Mouse (Mus musculus) neural tube, embryonic 11.5 days (tissue): ENCODE results near the gene Sema3b. TPM values are rescaled to one million over a fixed set of nuclear protein-coding genes. Genes with fewer than 3 reads are reported as not detected.

ENCODE experiments used
- ATAC-seq: fragments of 200-750 bp; cut with Nextera tagmentation; 2 replicates; pipeline ENCODE4 v1.8.0; 2017; ENCODE audit warnings: moderate number of reproducible peaks, mild to moderate bottlenecking, moderate TSS enrichment, moderate library complexity; ENCODE audit not compliant: insufficient read depth, low FRiP score, low TSS enrichment
- DNase-seq: peaks from one replicate; pipeline ENCODE4 v3.0.0-alpha.2; 2015; ENCODE audit warnings: low spot score
- H3K27ac ChIP-seq: fragments of 300-500 bp; sonication (generic); 2 replicates; pipeline ENCODE4 v1.5.1; 2014; ENCODE audit warnings: low read depth, mild to moderate bottlenecking, low read length
- H3K27me3 ChIP-seq: fragments of 300-500 bp; sonication (generic); 2 replicates; pipeline ENCODE4 v1.6.1; 2014; ENCODE audit warnings: mild to moderate bottlenecking, low read length, mixed read lengths; ENCODE audit not compliant: control insufficient read depth, insufficient read depth
- H3K36me3 ChIP-seq: fragments of 300-500 bp; sonication (generic); 2 replicates; pipeline ENCODE4 v1.6.1; 2014; ENCODE audit warnings: mild to moderate bottlenecking, low read length, moderate library complexity, mixed read lengths; ENCODE audit not compliant: control insufficient read depth, insufficient read depth
- H3K4me1 ChIP-seq: fragments of 300-500 bp; sonication (generic); 2 replicates; pipeline ENCODE4 v1.6.1; 2014; ENCODE audit warnings: low read length, mixed read lengths; ENCODE audit not compliant: control insufficient read depth, insufficient read depth
- H3K4me2 ChIP-seq: fragments of 300-500 bp; sonication (generic); 2 replicates; pipeline ENCODE4 v1.6.1; 2014; ENCODE audit warnings: low read depth, mild to moderate bottlenecking, moderate library complexity
- H3K4me3 ChIP-seq: fragments of 300-500 bp; sonication (generic); 2 replicates; pipeline ENCODE4 v1.5.1; 2014; ENCODE audit warnings: low read depth, low read length
- H3K9ac ChIP-seq: fragments of 300-500 bp; sonication (generic); 2 replicates; pipeline ENCODE4 v1.6.1; 2014; ENCODE audit warnings: mild to moderate bottlenecking, low read length
- H3K9me3 ChIP-seq: fragments of 300-500 bp; sonication (generic); 2 replicates; pipeline ENCODE4 v1.6.1; 2016; ENCODE audit warnings: low read length; ENCODE audit not compliant: control insufficient read depth
- WGBS: fragments of 180-500 bp; shearing (Covaris S2); extraction: QIAGEN DNeasy Blood & Tissue Kit; methylation state at CpG from one replicate; pipeline ENCODE4 v1.1.7; 2014; 5-methylcytosine and 5-hydroxymethylcytosine counted together
- polyA plus RNA-seq: library from polyadenylated mRNA; unstranded; fragments of >200 nt; fragmentation: Nextera tagmentation; extraction: Ambion mirVana; gene quantifications from 2 replicates; pipeline ENCODE4 v1.2.1, GENCODE M21; 2014

Sema3b gene
- polyA plus RNA-seq, result 2.6 and 3.0 TPM in 2 replicates

DNA sequence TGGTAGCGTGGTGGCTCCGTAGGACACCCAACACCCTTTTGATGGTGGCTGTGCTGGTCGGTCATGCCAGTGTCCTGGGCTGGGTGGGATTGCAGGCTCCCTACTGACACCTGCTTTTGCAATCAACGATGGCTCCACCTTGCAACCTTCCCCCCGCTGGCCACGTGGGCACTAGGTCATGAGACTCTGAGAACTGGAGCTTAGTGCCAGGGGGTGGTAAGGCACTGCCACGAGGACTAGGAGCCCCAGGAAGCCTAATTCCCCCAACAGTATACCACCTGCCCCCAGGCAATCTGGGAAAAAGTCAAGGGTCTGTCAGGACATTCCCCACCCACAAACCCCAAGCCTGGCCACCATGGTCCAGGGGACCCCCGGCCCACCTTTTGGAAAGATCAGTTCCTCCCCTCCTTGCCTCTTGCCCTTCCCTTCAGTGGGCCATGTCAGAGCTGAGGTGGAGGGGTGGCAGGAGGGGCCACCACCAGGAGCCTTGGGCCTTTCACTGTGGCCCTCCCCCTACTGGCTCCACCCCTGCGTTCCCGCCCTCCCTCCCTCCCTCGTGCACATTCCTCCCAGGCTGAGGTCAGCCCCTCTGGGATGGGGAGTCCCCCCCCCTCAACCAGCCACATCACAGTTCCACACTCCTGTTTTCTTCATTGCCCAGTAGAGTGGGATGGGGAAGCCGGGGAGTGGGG is at the start of gene Sema3b:
Sema3b (minus strand) TSS at position 489 of the 692 bp plus-strand sequence.
- WGBS, result 36% methylated on average over 12 of the region's 12 CpGs
- Histone ChIP-seq H3K4me1 (peaks cover 41% of the 10 kb centered on the region), H3K36me3 (no peaks in the 10 kb centered on the region), H3K9me3 (no peaks in the 10 kb centered on the region), H3K4me2 (no peak within 1 kb of the TSS), H3K9ac (no peak within 1 kb of the TSS; the same call in 1 of the 2 replicates), H3K27me3 (no peaks in the 10 kb centered on the region), H3K4me3 (no peak within 1 kb of the TSS), H3K27ac (no peak within 1 kb of the TSS)
- DNase-seq (no peak), ATAC-seq (no peak)

DNA sequence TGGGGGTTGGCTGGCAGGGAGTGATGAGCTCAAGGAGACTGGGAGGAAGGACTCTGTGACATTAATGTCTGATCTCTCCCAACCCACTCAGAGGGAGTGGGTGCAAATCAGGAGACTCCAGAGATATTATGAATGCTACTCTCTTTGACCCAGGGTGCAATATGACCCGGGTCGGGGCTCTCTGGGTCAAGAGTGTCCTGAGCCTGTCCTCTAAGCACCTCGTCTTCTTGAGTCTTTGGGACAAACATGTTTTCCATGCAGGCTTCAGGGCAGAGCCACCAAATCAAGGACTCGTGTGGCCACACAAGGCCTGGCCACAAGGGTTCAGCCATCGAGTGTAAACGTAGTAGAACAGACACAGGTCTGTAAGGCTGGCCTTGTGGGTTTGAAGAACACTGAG is 49.1 kb upstream of the Sema3b start:
- no peak overlapping the region for H3K4me2 ChIP-seq
- no peaks in the 10 kb centered on the region for H3K36me3 ChIP-seq
- no peaks in the 10 kb centered on the region for H3K27me3 ChIP-seq
- WGBS, result 86% methylated on average over 6 of the region's 6 CpGs
- ATAC-seq (no peak), DNase-seq (no peak)
- H3K9ac ChIP-seq, result no peak overlapping the region
- H3K27ac ChIP-seq, result no peak overlapping the region
- no peaks in the 10 kb centered on the region for H3K9me3 ChIP-seq
- H3K4me3 ChIP-seq, result no peak overlapping the region
- H3K4me1 ChIP-seq, result no peaks in the 10 kb centered on the region; the same call in 1 of the 2 replicates

DNA sequence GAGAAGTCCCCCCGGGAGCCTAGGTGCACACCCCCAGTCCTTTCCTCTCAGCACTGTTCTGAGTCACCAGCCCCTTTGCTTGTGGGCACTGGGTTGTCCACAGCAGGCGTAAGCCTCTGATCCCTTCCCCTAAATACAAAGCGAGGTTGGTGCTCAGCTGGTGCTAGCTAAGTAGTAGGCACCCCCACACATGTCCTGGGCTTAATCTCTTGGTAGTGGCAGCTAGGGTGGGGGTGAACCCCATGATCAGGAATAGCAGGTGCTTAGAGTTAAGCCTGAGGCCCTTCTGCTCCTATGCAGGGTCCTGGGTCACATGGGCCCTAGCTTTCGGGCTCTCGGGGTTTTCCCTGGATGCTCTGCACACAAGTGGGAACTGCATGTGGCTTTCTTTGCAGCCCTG is 48.1 kb upstream of the Sema3b start:
- H3K4me3 ChIP-seq, result no peak overlapping the region
- ATAC-seq (no peak), DNase-seq (no peak)
- H3K4me1 ChIP-seq, result no peaks in the 10 kb centered on the region
- H3K9me3 ChIP-seq, result no peaks in the 10 kb centered on the region
- no peak overlapping the region for H3K9ac ChIP-seq
- H3K36me3 ChIP-seq, result no peaks in the 10 kb centered on the region
- no peak overlapping the region for H3K27ac ChIP-seq
- no peaks in the 10 kb centered on the region for H3K27me3 ChIP-seq
- H3K4me2 ChIP-seq, result no peak overlapping the region
- WGBS, result 87% methylated on average over 5 of the region's 5 CpGs

DNA sequence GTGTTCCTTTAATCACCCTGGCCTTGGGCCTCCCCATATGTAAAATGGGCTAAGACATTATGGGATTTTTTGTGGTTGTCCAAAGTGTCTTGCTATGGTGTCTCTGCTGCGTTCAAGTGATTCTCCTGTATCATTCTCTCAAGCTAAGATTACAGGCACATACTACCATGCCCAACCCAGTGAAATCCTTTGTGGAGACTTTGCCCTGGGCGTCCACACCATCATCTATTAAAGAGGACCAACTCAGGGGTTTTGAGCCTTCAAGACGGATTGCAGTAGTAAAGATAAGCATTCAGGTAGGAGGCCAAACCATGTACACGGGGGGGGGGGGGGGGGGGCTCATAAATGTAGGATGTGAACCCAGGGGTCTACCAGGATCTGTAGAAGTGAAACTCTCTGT is 45.6 kb upstream of the Sema3b start:
- Histone ChIP-seq H3K4me2 (no peak overlapping the region), H3K9ac (no peak overlapping the region), H3K36me3 (no peaks in the 10 kb centered on the region), H3K27me3 (no peaks in the 10 kb centered on the region), H3K4me1 (no peaks in the 10 kb centered on the region), H3K27ac (no peak overlapping the region), H3K4me3 (no peak overlapping the region), H3K9me3 (no peaks in the 10 kb centered on the region)
- ATAC-seq (no peak), DNase-seq (no peak)
- 87% methylated on average over 3 of the region's 4 CpGs for WGBS

DNA sequence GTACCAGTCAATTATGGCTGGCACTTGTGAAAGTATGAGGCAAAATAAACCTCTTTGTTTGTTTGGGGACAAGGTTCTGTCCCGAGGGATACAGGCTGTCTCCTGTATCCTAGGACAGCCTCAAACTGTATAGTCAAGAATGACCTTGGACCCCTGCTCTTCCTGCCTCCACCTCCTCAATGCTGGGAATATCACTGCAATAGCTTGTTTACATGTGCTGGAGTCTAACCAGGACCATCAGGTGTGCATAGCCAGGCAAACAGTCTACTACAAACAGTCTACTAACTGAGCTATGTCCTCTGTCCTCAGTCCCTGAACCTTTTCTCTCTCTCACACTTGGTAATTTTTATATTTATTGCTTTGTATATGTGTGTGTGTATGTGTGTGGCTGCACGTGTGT is 44.4 kb upstream of the Sema3b start:
- H3K9ac ChIP-seq, result no peak overlapping the region
- H3K36me3 ChIP-seq, result no peaks in the 10 kb centered on the region
- no peak overlapping the region for H3K27ac ChIP-seq
- 85% methylated on average over 2 of the region's 2 CpGs for WGBS
- DNase-seq (no peak), ATAC-seq (no peak)
- H3K27me3 ChIP-seq, result no peaks in the 10 kb centered on the region
- no peaks in the 10 kb centered on the region for H3K4me1 ChIP-seq
- no peak overlapping the region for H3K4me2 ChIP-seq
- H3K9me3 ChIP-seq, result no peaks in the 10 kb centered on the region
- H3K4me3 ChIP-seq, result no peak overlapping the region

DNA sequence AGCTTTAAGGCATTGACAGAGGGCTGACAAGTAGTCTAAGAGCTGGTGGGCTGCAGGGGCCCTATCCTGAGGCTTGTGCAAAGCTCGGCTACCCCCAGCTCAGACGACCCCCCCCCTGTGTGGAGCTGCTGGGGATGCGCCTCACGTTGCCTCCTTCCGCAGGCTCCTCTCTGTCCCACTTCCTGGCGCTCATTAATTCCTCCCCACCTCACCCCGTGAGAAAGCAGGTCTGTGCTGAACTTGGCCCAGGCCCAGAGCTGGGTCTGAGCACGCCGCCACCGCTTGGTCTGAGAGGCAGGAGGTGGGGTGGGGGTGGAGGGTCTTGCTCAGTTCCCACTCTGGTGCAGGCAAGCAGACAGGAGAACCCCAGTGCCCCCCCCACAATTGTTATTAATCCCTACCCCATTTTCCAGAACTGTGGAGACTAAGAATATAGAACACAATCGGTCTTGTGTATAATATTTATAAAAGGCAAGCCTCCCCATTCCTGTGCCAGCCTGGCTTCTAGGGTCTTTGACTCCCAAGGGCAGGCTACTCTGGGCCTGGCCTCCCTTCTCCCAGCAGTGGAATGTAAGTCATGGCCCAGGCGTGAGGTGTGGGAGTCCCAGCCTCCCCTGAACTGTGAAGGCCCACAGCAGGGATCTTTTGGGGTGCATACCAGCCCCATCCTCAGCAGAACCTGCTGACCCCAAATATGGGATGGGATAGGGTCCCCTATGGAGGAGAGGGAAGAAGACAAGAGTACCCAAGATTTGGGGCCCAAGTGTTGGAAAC is 41.9 kb upstream of the Sema3b start:
- DNase-seq (peak; percentile 24), ATAC-seq (peak; percentile 31; the same call in 1 of the 2 replicates)
- Histone ChIP-seq H3K9ac (no peak overlapping the region), H3K27ac (0 out of 2 replicates have a peak overlapping the region, but pooled peaks have one; percentile 14), H3K4me1 (no peaks in the 10 kb centered on the region), H3K36me3 (no peaks in the 10 kb centered on the region), H3K9me3 (no peaks in the 10 kb centered on the region), H3K27me3 (no peaks in the 10 kb centered on the region), H3K4me2 (no peak overlapping the region), H3K4me3 (no peak overlapping the region)
- 54% methylated on average over 12 of the region's 12 CpGs for WGBS

DNA sequence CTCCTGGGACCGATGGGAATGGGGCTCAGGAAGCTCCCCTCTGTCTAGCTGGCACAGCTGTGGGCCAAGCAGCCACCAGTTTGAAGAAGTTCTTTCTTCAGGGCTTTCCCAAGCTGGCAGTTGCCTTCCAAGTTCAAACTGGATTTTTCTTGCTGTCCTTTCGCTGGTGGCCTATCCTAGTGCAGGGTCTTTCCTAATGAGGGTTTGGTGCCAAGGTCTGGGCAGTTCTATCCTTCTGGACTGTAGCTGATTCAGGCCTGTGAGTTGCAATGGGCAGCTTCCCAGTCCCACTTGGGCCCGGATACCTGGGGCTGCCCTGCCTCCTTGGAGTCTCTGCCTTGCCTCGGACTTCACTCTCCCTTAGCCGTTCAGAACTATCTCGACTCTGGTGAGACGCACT is 41.2 kb upstream of the Sema3b start:
- ATAC-seq (no peak), DNase-seq (no peak)
- no peaks in the 10 kb centered on the region for H3K4me1 ChIP-seq
- H3K27ac ChIP-seq, result no peak overlapping the region
- no peak overlapping the region for H3K4me2 ChIP-seq
- H3K4me3 ChIP-seq, result no peak overlapping the region
- H3K9me3 ChIP-seq, result no peaks in the 10 kb centered on the region
- H3K36me3 ChIP-seq, result no peaks in the 10 kb centered on the region
- H3K27me3 ChIP-seq, result no peaks in the 10 kb centered on the region
- H3K9ac ChIP-seq, result no peak overlapping the region
- 74% methylated on average over 7 of the region's 7 CpGs for WGBS

DNA sequence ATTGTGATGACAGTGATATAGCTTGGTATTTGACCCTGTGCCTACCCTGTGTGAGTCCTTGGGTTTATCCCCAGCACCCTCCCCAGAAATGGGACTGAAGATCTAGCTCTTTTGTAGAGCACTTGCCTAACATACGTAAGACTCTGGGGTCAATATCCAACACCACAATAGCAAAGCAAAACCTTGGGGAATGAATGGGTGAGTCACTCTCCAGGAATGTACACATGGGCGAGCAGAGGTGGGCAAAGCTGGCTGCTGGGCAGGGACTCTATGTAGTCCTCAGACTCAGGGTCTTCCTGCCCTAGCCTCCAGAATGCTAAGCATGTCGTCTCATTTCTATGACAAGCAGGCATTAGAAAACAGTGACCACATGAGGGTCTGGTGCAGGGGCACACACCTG is 39.7 kb upstream of the Sema3b start:
- peaks cover 2% of the 10 kb centered on the region; the same call in 1 of the 2 replicates for H3K4me1 ChIP-seq
- no peak overlapping the region for H3K4me2 ChIP-seq
- H3K4me3 ChIP-seq, result no peak overlapping the region
- no peak overlapping the region for H3K27ac ChIP-seq
- no peaks in the 10 kb centered on the region for H3K9me3 ChIP-seq
- no peak overlapping the region for H3K9ac ChIP-seq
- H3K27me3 ChIP-seq, result no peaks in the 10 kb centered on the region
- H3K36me3 ChIP-seq, result no peaks in the 10 kb centered on the region
- WGBS, result 81% methylated on average over 3 of the region's 3 CpGs
- ATAC-seq (no peak), DNase-seq (no peak)

DNA sequence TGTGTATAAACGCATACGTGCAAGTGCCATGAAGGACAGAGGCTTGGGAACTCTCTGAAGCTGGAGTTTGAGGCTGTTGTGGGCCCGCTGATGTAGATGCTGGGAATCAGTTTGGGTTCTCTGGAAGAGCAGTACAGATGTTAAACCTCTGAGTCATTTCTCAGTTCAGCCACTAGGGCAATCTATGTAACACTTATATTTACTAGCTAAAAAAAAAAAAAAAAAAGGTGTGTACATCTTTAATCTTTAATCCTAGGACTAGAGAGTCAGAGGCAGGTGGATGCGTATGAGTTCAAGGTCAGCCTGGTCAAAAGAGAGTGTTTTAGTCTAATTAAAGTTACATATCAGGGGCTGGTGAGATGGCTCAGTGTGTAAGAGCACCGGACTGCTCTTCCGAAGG is 37.9 kb upstream of the Sema3b start:
- H3K9ac ChIP-seq, result no peak overlapping the region
- no peak overlapping the region for H3K27ac ChIP-seq
- no peak overlapping the region for H3K4me2 ChIP-seq
- H3K4me1 ChIP-seq, result peaks cover 2% of the 10 kb centered on the region; the same call in 1 of the 2 replicates
- H3K36me3 ChIP-seq, result no peaks in the 10 kb centered on the region
- H3K4me3 ChIP-seq, result no peak overlapping the region
- no peak for ATAC-seq
- H3K27me3 ChIP-seq, result no peaks in the 10 kb centered on the region
- H3K9me3 ChIP-seq, result no peaks in the 10 kb centered on the region
- no peak for DNase-seq
- 82% methylated on average over 6 of the region's 6 CpGs for WGBS
